Mouse (Mus musculus): ENCODE data around the gene Lgals4.

- no peak for TF ChIP-seq CTCF (IDR thresholded peaks at IDR 0.05; ENCODE audit: low read depth)
- no peak for TF ChIP-seq EP300 (IDR thresholded peaks at IDR 0.05; ENCODE audit: low read depth)
These were observed 40.9 kb downstream of the Lgals4 start for GRCm38 (mm10) chr7:28874565-28874964.

All from liver, embryonic 14.5 days (tissue).